Mouse (Mus musculus): ENCODE data around the gene Fto. TPM values are rescaled to one million over a fixed set of nuclear protein-coding genes. Genes with fewer than 3 reads are reported as not detected.

Fto gene
- total RNA-seq, 2 experiments from 2014 or later = 146 to 151 TPM

- no peak overlapping the region for H3K27ac ChIP-seq
- H3K4me3 ChIP-seq = no peak overlapping the region
- no peak for TF ChIP-seq CTCF (conservative IDR thresholded peaks at IDR 0.05)
- no peak for DNase-seq (ENCODE audit: low spot score in 2 of 2)
Measured at GRCm38 (mm10) chr8:91571978-91572377, 258.7 kb downstream of the Fto start.

DNA sequence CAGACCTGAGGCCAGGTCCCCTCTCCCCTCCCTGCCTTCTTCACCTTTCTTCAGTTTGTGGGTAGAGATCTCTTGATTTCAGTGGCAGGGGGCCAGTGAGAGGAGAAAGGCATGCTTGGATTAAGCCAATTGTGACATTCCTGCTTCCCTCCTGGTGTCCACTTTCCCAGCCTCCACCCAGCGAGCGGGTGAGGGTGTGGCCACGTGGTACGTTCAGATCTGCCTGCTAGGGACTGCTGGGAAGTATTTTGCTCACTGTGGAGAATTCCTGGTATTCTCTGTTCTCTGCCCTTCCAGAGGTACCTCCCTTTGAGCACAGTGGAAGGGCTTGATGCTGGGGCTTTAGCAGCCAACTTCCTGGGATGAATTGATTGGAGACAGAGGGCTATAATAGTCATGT, 259.3 kb downstream of the Fto start:
- H3K4me3 ChIP-seq = no peak overlapping the region
- H3K27ac ChIP-seq = no peak overlapping the region
- TF ChIP-seq CTCF (conservative IDR thresholded peaks at IDR 0.05) = no peak
- DNase-seq (ENCODE audit: low spot score in 2 of 2) = no peak

GRCm38 (mm10) chr8:91575576-91575975, 262.3 kb downstream of the Fto start:
- Histone ChIP-seq H3K27ac (peak overlapping the region; percentile 61; the same call in 1 of the 2 replicates), H3K4me3 (no peak overlapping the region)
- no peak for DNase-seq (ENCODE audit: low spot score in 2 of 2)
- TF ChIP-seq CTCF (conservative IDR thresholded peaks at IDR 0.05) = peak; percentile 30

GRCm38 (mm10) chr8:91576086-91576917, 263.0 kb downstream of the Fto start:
- TF ChIP-seq CTCF (conservative IDR thresholded peaks at IDR 0.05) = peak; percentile 33; the same call in 1 of the 2 replicates
- H3K27ac ChIP-seq = peak overlapping the region; percentile 61
- DNase-seq (ENCODE audit: low spot score in 2 of 2) = no peak
- H3K4me3 ChIP-seq = no peak overlapping the region

GRCm38 (mm10) chr8:91576918-91577241, 263.6 kb downstream of the Fto start:
- DNase-seq (ENCODE audit: low spot score in 2 of 2) = no peak
- TF ChIP-seq CTCF (conservative IDR thresholded peaks at IDR 0.05) = no peak
- H3K4me3 ChIP-seq = no peak overlapping the region
- H3K27ac ChIP-seq = no peak overlapping the region; the same call in 1 of the 2 replicates

DNA sequence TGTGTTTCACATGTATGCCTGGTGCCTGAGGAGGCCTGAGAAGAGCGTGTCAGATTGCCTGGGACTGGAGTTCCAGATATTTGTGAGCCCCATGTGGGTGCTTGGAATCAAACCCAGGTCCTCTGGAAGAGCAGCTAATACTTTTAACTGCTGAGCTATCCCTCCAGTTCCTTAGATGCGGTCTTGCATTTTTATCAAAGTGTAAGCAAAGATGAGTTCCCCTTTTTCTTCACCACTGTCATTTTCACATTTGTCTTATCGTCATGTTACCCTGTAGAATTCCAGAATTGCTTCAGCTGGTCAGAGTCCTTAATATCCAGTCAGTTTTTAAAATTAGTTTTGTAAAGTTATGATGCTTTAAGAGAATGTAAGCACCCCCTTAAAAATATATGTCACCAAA, 264.3 kb downstream of the Fto start:
- no peak for DNase-seq (ENCODE audit: low spot score in 2 of 2)
- Histone ChIP-seq H3K4me3 (no peak overlapping the region), H3K27ac (no peak overlapping the region)
- TF ChIP-seq CTCF (conservative IDR thresholded peaks at IDR 0.05) = no peak

DNA sequence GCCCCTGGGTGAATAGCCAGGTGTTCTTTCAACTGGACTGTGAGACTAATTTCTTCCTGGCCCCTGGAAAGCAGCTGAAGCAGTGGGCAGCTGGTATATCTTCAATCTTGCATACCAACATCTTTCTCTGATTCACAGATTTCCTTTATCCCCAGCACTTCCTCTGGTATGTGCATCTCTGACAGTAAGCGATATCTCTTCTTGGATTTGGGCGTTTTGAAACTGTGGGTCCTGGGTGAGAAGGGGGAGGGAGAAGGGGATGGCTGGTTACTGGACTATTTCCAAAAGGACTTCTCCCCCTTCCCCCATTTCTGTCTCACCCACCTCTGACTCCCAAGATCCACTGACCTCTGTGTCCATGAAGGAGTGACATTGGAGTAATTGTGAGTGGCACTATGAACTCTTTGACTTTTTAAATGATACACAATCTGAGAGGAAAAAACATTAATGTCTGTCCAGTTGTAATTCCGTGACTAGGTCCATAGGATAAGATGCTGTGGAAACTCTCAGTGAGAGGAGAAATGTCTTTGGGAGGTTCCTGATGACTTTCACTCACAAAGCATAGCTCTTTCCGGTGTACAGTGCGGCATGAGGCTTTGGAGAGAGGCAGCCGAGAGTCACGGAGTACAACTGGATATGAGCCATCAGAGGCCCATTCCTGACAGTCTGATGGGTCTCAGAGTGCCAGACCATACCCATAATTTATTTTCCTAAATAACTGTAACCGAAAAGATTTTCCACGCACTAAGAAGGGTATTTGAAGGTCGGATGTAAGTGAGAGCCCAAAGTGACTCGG, 271.5 kb downstream of the Fto start:
- no peak for TF ChIP-seq CTCF (conservative IDR thresholded peaks at IDR 0.05)
- Histone ChIP-seq H3K4me3 (no peak overlapping the region), H3K27ac (no peak overlapping the region)
- no peak for DNase-seq (ENCODE audit: low spot score in 2 of 2)

GRCm38 (mm10) chr8:91592436-91593105, 279.2 kb downstream of the Fto start:
- Histone ChIP-seq H3K27ac (no peak overlapping the region), H3K4me3 (no peak overlapping the region)
- DNase-seq (ENCODE audit: low spot score in 2 of 2) = no peak
- TF ChIP-seq CTCF (conservative IDR thresholded peaks at IDR 0.05) = no peak

- no peak overlapping the region for H3K27ac ChIP-seq
- no peak overlapping the region for H3K4me3 ChIP-seq
- no peak for DNase-seq (ENCODE audit: low spot score in 2 of 2)
- no peak for TF ChIP-seq CTCF (conservative IDR thresholded peaks at IDR 0.05)
Measured at GRCm38 (mm10) chr8:91593202-91593781, 280.0 kb downstream of the Fto start.

DNA sequence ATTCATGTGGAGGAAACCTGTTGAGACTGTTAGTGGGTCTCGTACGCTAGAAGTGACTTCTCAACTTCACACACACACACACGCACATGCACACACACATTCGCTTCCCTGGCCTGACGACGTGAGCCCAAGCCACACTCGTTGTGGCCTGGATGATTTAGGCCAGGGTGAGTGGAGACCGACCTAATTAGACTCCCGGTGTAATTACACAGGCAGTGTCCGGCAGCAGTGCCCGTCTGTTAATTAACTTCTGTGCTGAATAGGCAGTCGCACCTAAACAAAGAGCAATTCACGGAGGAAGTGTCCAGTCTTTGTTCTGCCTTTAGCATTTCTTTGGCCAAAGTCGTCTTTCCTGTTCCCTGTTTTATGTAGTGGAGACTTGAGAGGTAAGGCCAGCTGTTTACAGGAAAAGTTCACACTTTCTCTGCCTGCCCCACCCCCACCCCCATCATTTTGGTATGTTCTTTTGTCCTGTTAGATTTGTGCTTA, 286.1 kb downstream of the Fto start:
- no peak for TF ChIP-seq CTCF (conservative IDR thresholded peaks at IDR 0.05)
- H3K27ac ChIP-seq = no peak overlapping the region
- H3K4me3 ChIP-seq = no peak overlapping the region
- DNase-seq (ENCODE audit: low spot score in 2 of 2) = no peak

GRCm38 (mm10) chr8:91603751-91604150, 290.4 kb downstream of the Fto start:
- Histone ChIP-seq H3K4me3 (no peak overlapping the region), H3K27ac (no peak overlapping the region)
- no peak for TF ChIP-seq CTCF (conservative IDR thresholded peaks at IDR 0.05)
- DNase-seq (ENCODE audit: low spot score in 2 of 2) = no peak

GRCm38 (mm10) chr8:91605901-91606300, 292.6 kb downstream of the Fto start:
- no peak for TF ChIP-seq CTCF (conservative IDR thresholded peaks at IDR 0.05)
- DNase-seq (ENCODE audit: low spot score in 2 of 2) = no peak
- H3K4me3 ChIP-seq = no peak overlapping the region
- H3K27ac ChIP-seq = no peak overlapping the region

DNA sequence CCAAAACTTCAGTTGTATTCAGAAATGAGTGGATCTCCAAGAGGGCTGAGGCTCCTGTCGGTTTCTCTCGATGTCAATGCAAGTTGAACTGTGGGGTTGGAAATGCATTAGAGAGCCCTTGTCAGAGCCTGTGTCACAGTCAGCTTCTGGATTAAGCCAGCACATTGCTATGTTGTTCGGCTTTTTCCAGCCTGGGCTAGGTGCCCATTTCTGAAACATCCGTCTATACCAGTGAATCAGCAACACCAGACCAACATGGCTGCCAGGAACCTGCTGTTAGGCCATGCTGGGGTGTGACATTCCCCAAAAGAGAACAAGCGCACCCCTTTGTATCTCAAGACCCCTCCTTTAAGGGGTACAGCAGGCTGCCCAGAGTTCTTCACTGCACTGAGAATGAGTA, 293.8 kb downstream of the Fto start:
- Histone ChIP-seq H3K4me3 (no peak overlapping the region), H3K27ac (no peak overlapping the region)
- peak in 1 of 2 experiments; percentile 25 for DNase-seq (ENCODE audit: low spot score in 2 of 2)
- no peak for TF ChIP-seq CTCF (conservative IDR thresholded peaks at IDR 0.05)

Data from layer of hippocampus, adult 2 months (tissue).